Mouse (Mus musculus): ENCODE results near the gene Cpe. TPM values are rescaled to one million over a fixed set of nuclear protein-coding genes. Genes with fewer than 3 reads are reported as not detected.

The Cpe gene
- total RNA-seq, 2 experiments from 2014 or later = 2,857 to 3,040 TPM

DNA sequence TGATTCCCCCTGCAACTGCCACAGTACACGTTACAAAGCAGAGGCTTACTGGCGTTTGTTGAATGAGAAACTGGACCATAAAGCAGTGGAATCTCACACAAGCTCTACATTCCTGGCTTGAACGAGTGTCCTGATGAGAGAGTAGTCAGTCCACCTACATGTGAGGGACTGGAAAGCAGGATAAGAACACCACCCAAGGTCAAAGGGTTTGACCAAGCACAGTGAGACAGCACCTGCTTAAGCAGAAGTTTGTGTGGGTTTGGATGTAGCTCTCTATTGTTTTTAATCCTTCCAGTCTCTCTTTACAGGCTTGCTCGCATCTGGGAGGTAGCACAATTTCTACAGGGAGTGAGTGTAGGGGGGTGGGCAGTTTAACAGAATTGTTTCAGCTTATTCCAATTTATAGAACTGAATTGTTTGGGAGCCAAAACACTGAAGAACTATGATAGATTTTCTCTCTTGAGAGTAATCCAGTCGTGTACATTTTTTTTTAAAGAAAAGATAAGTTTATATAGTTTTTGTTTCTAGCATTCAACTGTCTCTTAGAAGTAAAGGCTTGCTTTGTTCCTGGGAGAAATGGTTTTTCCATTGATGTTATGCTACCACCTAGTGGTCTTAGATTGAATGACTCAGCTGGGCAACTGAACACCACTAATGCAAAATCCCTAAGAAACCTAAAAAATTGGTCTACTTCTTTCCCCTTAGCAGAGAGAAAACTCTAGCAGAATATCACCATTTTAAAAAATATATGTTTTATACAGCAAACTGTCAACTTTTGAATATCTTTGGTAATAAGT, 144.6 kb downstream of the Cpe start:
- DNase-seq = no peak

DNA sequence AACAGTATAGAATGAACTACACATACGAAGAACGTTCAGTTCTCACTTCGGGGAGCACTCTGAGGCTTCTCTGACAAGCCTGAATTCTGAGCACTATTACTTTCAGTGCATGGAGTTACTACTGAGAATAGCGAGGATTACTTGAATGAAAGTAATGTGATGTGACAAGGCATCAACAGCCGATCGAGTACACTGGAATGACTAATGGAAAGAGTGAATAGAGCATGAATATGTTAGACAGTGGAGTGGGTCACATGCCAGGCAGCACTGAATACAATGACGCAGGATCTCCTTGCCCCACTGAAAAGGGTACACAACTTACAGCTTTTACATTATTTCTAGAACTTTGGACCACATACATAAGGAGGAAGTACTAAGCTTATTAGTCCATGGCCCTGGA, 149.4 kb downstream of the Cpe start:
- no peak for DNase-seq

Other genes starting within 250 kb of the Cpe start
- 10 to 100 TPM; 79.8 to 89.9 TPM for gene Msmo1, start 40.7 kb upstream of the Cpe start, total RNA-seq (2021)
- 100 to 1,000 TPM; 321 to 328 TPM for gene Klhl2, start 157.0 kb upstream of the Cpe start, total RNA-seq (2021)